Mouse (Mus musculus) lung, postnatal 0 days (tissue): ENCODE measurements around the gene B4galnt3. TPM values are rescaled to one million over a fixed set of nuclear protein-coding genes. Genes with fewer than 3 reads are reported as not detected.

Source experiments
- ATAC-seq: fragments of 200-750 bp; cut with Nextera tagmentation; 2 replicates; pipeline ENCODE4 v1.8.0; 2017; ENCODE audit warnings: moderate library complexity
- DNase-seq: peaks from one replicate; pipeline ENCODE4 v3.0.0-alpha.2; 2016; ENCODE audit warnings: low spot score
- H3K27ac ChIP-seq: fragments of 300-500 bp; sonication (generic); 2 replicates; pipeline ENCODE4 v1.5.1; 2014; ENCODE audit warnings: antibody characterized with exemption, mild to moderate bottlenecking, low read length, mixed read lengths
- H3K27me3 ChIP-seq: fragments of 300-500 bp; sonication (generic); replicated peaks from 2 replicates; pipeline ENCODE4 v1.6.1; 2014; ENCODE audit warnings: low read length, mixed read lengths; ENCODE audit not compliant: insufficient read depth
- H3K36me3 ChIP-seq: fragments of 300-500 bp; sonication (generic); 2 replicates; pipeline ENCODE4 v1.6.1; 2014; ENCODE audit warnings: low read length, mixed read lengths; ENCODE audit not compliant: insufficient read depth
- H3K4me1 ChIP-seq: fragments of 300-500 bp; sonication (generic); 2 replicates; pipeline ENCODE4 v1.6.1; 2014; ENCODE audit warnings: antibody characterized with exemption, low read depth, low read length, mixed read lengths; ENCODE audit not compliant: insufficient read depth
- H3K4me2 ChIP-seq: fragments of 300-500 bp; sonication (generic); replicated peaks from 2 replicates; pipeline ENCODE4 v1.6.1; 2014; ENCODE audit warnings: low read depth, mild to moderate bottlenecking, low read length, moderate library complexity, mixed read lengths
- H3K4me3 ChIP-seq: fragments of 300-500 bp; sonication (generic); 2 replicates; pipeline ENCODE4 v1.5.1; 2014; ENCODE audit warnings: low read depth, low read length
- H3K9ac ChIP-seq: fragments of 300-500 bp; sonication (generic); replicated peaks from 2 replicates; pipeline ENCODE4 v1.6.1; 2014; ENCODE audit warnings: low read depth, mild to moderate bottlenecking
- H3K9me3 ChIP-seq: fragments of 300-500 bp; sonication (generic); 2 replicates; pipeline ENCODE4 v1.6.1; 2016; ENCODE audit warnings: low read length, mixed read lengths
- CTCF ChIP-seq: IDR thresholded peaks from 2 replicates; pipeline ENCODE4 v1.5.1; 2016; ENCODE audit warnings: antibody characterized with exemption, mild to moderate bottlenecking
- EP300 ChIP-seq: IDR thresholded peaks from 2 replicates; pipeline ENCODE4 v1.6.1; 2016; ENCODE audit warnings: antibody characterized with exemption, mild to moderate bottlenecking, control low read depth
- WGBS: fragments of 180-500 bp; shearing (Covaris S2); extraction: QIAGEN DNeasy Blood & Tissue Kit; methylation state at CpG from one replicate; pipeline ENCODE4 v1.1.7; 2014; 5-methylcytosine and 5-hydroxymethylcytosine counted together
- polyA plus RNA-seq: library from polyadenylated mRNA; unstranded; fragments of >200 nt; fragmentation: Nextera tagmentation; extraction: Ambion mirVana; gene quantifications from 2 replicates; pipeline ENCODE4 v1.2.1, GENCODE M21; 2015

The B4galnt3 gene
- polyA plus RNA-seq, 1 experiment from 2014 or later = not detected

- H3K4me1 ChIP-seq = no peaks in the 10 kb centered on the region
Measured at GRCm38 (mm10) chr6:120318303-120318940, 24.1 kb upstream of the B4galnt3 start.

GRCm38 (mm10) chr6:120312443-120312842 is 18.1 kb upstream of the B4galnt3 start:
- TF ChIP-seq EP300 (no peak), CTCF (no peak)
- Histone ChIP-seq H3K27me3 (no peaks in the 10 kb centered on the region), H3K36me3 (no peaks in the 10 kb centered on the region), H3K4me3 (no peak overlapping the region), H3K27ac (no peak overlapping the region), H3K4me1 (no peaks in the 10 kb centered on the region), H3K9ac (no peak overlapping the region), H3K4me2 (no peak overlapping the region), H3K9me3 (no peaks in the 10 kb centered on the region)
- ATAC-seq (no peak), DNase-seq (no peak)
- 67% methylated on average over 5 of the region's 5 CpGs for WGBS

More at GRCm38 (mm10) chr6:120318303-120318940, 24.1 kb upstream of the B4galnt3 start:
- H3K27me3 ChIP-seq = no peaks in the 10 kb centered on the region
- no peak overlapping the region for H3K4me2 ChIP-seq
- no peak overlapping the region for H3K9ac ChIP-seq
- TF ChIP-seq EP300 (no peak), CTCF (no peak)
- no peaks in the 10 kb centered on the region for H3K9me3 ChIP-seq
- DNase-seq = no peak
- H3K4me3 ChIP-seq = no peak overlapping the region
- H3K36me3 ChIP-seq = no peaks in the 10 kb centered on the region
- WGBS = 51% methylated on average over 11 of the region's 11 CpGs
- ATAC-seq = no peak
- no peak overlapping the region for H3K27ac ChIP-seq

- H3K9me3 ChIP-seq = no peaks in the 10 kb centered on the region
- ATAC-seq (no peak), DNase-seq (no peak)
- 37% methylated on average over 3 of the region's 3 CpGs for WGBS
- no peak overlapping the region for H3K4me2 ChIP-seq
- no peaks in the 10 kb centered on the region for H3K36me3 ChIP-seq
- H3K4me1 ChIP-seq = no peaks in the 10 kb centered on the region
- H3K9ac ChIP-seq = no peak overlapping the region
- no peak overlapping the region for H3K4me3 ChIP-seq
- no peak overlapping the region for H3K27ac ChIP-seq
- H3K27me3 ChIP-seq = no peaks in the 10 kb centered on the region
- TF ChIP-seq EP300 (no peak), CTCF (no peak)
Measured at GRCm38 (mm10) chr6:120309787-120310186, 15.4 kb upstream of the B4galnt3 start.

GRCm38 (mm10) chr6:120309338-120309737 is 15.0 kb upstream of the B4galnt3 start:
- no peak overlapping the region for H3K27ac ChIP-seq
- TF ChIP-seq EP300 (no peak), CTCF (no peak)
- no peak for ATAC-seq
- no peak overlapping the region for H3K4me2 ChIP-seq
- no peaks in the 10 kb centered on the region for H3K36me3 ChIP-seq
- no peak overlapping the region for H3K4me3 ChIP-seq
- H3K27me3 ChIP-seq = no peaks in the 10 kb centered on the region
- WGBS = 65% methylated on average over 9 of the region's 9 CpGs
- H3K9me3 ChIP-seq = no peaks in the 10 kb centered on the region
- DNase-seq = no peak
- no peak overlapping the region for H3K9ac ChIP-seq
- no peaks in the 10 kb centered on the region for H3K4me1 ChIP-seq

GRCm38 (mm10) chr6:120306859-120307594 is 12.7 kb upstream of the B4galnt3 start:
- H3K27ac ChIP-seq = no peak overlapping the region
- TF ChIP-seq EP300 (no peak), CTCF (no peak)
- DNase-seq = no peak

GRCm38 (mm10) chr6:120302755-120303316 is 8.5 kb upstream of the B4galnt3 start:
- 19% methylated on average over 16 of the region's 16 CpGs for WGBS
- Histone ChIP-seq H3K4me2 (no peak overlapping the region; the same call in 1 of the 2 replicates), H3K36me3 (no peaks in the 10 kb centered on the region), H3K4me1 (no peaks in the 10 kb centered on the region), H3K27me3 (no peaks in the 10 kb centered on the region), H3K4me3 (no peak overlapping the region), H3K9ac (no peak overlapping the region), H3K9me3 (no peaks in the 10 kb centered on the region), H3K27ac (no peak overlapping the region)
- DNase-seq (no peak), ATAC-seq (no peak)
- TF ChIP-seq EP300 = no peak
- peak; percentile 48 for TF ChIP-seq CTCF

More at GRCm38 (mm10) chr6:120306859-120307594, 12.7 kb upstream of the B4galnt3 start:
- Histone ChIP-seq H3K9ac (no peak overlapping the region), H3K36me3 (no peaks in the 10 kb centered on the region), H3K27me3 (no peaks in the 10 kb centered on the region), H3K4me1 (no peaks in the 10 kb centered on the region), H3K4me3 (no peak overlapping the region), H3K9me3 (no peaks in the 10 kb centered on the region), H3K4me2 (no peak overlapping the region)
- no peak for ATAC-seq
- 66% methylated on average over 3 of the region's 3 CpGs for WGBS
